Mouse (Mus musculus): ENCODE measurements around the gene Anapc11. TPM values are rescaled to one million over a fixed set of nuclear protein-coding genes. Genes with fewer than 3 reads are reported as not detected.
A peak's percentile ranks its signal among the peaks of the same experiment; 100 is the strongest.

The Anapc11 gene
- polyA plus RNA-seq, 1 experiment from 2014 or later, result 281 TPM

DNA sequence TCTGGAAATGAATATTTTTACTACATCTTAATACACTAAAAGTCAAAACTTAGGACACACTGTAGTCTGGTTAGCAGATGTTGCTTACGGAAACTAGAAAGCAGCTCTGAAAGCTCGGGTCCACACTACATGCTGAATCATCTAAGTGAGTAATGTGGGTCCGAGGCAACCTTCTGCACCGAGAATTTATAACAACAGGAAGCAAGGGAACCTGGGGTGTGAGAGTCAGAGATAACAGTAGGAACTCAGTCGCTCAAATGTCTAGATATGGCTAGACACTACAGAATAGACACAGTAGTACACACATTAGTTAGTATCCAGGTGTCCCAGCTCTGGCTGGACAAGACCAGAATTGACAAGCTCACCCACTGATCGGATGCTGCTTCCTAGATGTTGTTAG is 9.7 kb upstream of the Anapc11 start:
- Histone ChIP-seq H3K36me3 (ENCODE audit: control insufficient read depth, insufficient read depth, low read length) (peaks cover 89% of the 10 kb centered on the region), H3K4me2 (ENCODE audit: low read length) (no peak overlapping the region), H3K4me3 (ENCODE audit: low read depth, low read length) (no peak overlapping the region), H3K4me1 (ENCODE audit: control insufficient read depth, insufficient read depth, low read length) (no peaks in the 10 kb centered on the region), H3K9me3 (replicated peaks; ENCODE audit: control insufficient read depth, low read length) (no peaks in the 10 kb centered on the region), H3K9ac (ENCODE audit: low read length) (no peak overlapping the region), H3K27ac (ENCODE audit: low read depth, low read length) (no peak overlapping the region), H3K27me3 (replicated peaks; ENCODE audit: control insufficient read depth, insufficient read depth, low read length) (no peaks in the 10 kb centered on the region)
- no peak for DNase-seq (ENCODE audit: low spot score)
- 97% methylated on average over 6 of the region's 6 CpGs for WGBS
- ATAC-seq, result no peak

DNA sequence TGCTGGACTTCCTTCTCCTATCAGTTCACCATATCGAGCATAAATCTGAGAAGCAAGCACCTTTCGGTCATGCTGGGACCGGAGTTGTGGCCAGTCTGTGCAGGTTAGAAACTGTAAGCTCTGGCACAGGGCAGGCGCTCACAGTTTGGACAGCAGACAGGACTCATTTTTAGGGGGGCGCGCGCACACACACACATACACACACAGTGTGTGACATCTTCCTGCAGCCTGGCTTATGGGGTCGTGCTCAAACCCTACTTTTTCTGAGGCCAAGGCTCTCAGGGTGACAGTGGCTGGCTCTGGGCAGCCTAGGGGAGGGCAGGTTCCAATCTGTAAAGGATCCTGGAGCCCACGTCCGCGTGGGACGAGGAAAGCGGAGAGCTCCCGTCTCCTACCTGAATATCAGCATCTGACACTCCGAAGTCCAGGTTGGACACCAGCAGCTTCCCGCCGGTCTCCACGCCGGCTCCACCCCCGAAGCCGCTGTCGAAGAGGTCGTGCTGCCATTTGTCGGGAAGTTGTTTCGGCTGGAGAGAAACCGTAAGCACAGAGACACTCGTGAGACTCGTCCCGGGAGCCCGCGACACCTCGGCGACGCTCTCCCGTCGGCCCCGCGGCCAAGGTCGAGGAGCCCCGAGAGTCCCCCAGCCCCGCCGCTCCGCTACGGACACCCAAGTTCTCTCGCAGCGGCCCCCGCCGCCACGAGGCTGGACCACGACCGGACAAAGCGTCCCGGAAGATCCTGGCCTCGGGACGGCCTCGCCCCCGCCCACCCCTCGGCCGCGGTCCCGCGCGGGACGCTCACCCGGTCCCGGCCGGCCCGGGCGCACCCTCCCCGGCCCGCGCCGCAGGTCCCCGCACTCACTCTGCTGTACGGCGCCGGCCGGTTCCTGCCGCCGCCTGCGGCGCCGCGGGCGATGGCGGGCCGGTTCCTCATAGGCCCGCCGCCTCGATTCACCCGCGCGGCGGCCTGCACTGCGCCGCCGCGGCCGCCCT is 683 bp upstream of the Anapc11 start:
- peak overlapping the region; percentile 86 for H3K27ac ChIP-seq (ENCODE audit: low read depth, low read length)
- H3K4me3 ChIP-seq (ENCODE audit: low read depth, low read length), result peak overlapping the region; percentile 97
- H3K4me2 ChIP-seq (ENCODE audit: low read length), result peak overlapping the region; percentile 72
- peak; percentile 65 for ATAC-seq
- H3K36me3 ChIP-seq (ENCODE audit: control insufficient read depth, insufficient read depth, low read length), result peaks cover 58% of the 10 kb centered on the region
- WGBS, result 6% methylated on average over 77 of the region's 99 CpGs
- H3K9ac ChIP-seq (ENCODE audit: low read length), result peak overlapping the region; percentile 98
- no peak for DNase-seq (ENCODE audit: low spot score)
- no peaks in the 10 kb centered on the region for H3K9me3 ChIP-seq (replicated peaks; ENCODE audit: control insufficient read depth, low read length)
- peaks cover 16% of the 10 kb centered on the region for H3K4me1 ChIP-seq (ENCODE audit: control insufficient read depth, insufficient read depth, low read length)
- H3K27me3 ChIP-seq (replicated peaks; ENCODE audit: control insufficient read depth, insufficient read depth, low read length), result no peaks in the 10 kb centered on the region

DNA sequence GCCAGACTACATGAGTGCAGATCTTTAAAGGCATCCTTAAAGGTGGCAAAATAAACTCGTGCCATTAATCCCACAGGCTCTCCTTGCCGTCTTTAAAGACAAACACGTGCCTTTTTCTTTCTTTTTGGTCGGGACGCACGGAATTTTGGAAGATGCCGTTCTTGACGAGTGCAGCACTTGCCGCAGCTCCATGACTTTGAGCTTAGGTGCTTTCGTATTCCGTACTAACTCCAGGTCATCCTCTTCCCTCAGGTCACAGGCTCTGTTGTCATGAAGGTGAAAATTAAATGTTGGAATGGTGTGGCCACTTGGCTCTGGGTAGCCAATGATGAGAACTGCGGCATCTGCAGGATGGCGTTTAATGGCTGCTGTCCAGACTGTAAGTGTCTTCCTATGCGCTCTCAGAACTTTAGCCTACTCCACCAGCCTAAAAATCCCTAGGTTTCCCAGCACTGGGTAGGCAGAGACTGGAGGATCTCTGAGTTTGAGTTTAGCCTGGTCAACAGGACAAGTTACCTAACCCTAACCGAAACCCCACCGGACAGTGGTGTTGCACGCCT is 849 bp downstream of the Anapc11 start:
- ATAC-seq (no peak), DNase-seq (ENCODE audit: low spot score) (no peak)
- no peaks in the 10 kb centered on the region for H3K27me3 ChIP-seq (replicated peaks; ENCODE audit: control insufficient read depth, insufficient read depth, low read length)
- WGBS, result 49% methylated on average over 17 of the region's 17 CpGs
- peak overlapping the region; percentile 87 for H3K4me2 ChIP-seq (ENCODE audit: low read length)
- peaks cover 16% of the 10 kb centered on the region for H3K4me1 ChIP-seq (ENCODE audit: control insufficient read depth, insufficient read depth, low read length)
- peak overlapping the region; percentile 98 for H3K9ac ChIP-seq (ENCODE audit: low read length)
- H3K36me3 ChIP-seq (ENCODE audit: control insufficient read depth, insufficient read depth, low read length), result peaks cover 58% of the 10 kb centered on the region
- peak overlapping the region; percentile 85; the same call in 1 of the 2 replicates for H3K27ac ChIP-seq (ENCODE audit: low read depth, low read length)
- H3K9me3 ChIP-seq (replicated peaks; ENCODE audit: control insufficient read depth, low read length), result no peaks in the 10 kb centered on the region
- H3K4me3 ChIP-seq (ENCODE audit: low read depth, low read length), result peak overlapping the region; percentile 97

GRCm38 (mm10) chr11:120600716-120601115 is 2.5 kb downstream of the Anapc11 start:
- no peak for DNase-seq (ENCODE audit: low spot score)
- Histone ChIP-seq H3K4me3 (ENCODE audit: low read depth, low read length) (no peak overlapping the region), H3K9me3 (replicated peaks; ENCODE audit: control insufficient read depth, low read length) (no peaks in the 10 kb centered on the region), H3K36me3 (ENCODE audit: control insufficient read depth, insufficient read depth, low read length) (peaks cover 60% of the 10 kb centered on the region), H3K27ac (ENCODE audit: low read depth, low read length) (no peak overlapping the region), H3K4me2 (ENCODE audit: low read length) (no peak overlapping the region), H3K4me1 (ENCODE audit: control insufficient read depth, insufficient read depth, low read length) (peaks cover 16% of the 10 kb centered on the region), H3K9ac (ENCODE audit: low read length) (no peak overlapping the region), H3K27me3 (replicated peaks; ENCODE audit: control insufficient read depth, insufficient read depth, low read length) (no peaks in the 10 kb centered on the region)
- 99% methylated on average over 3 of the region's 3 CpGs for WGBS
- ATAC-seq, result no peak

DNA sequence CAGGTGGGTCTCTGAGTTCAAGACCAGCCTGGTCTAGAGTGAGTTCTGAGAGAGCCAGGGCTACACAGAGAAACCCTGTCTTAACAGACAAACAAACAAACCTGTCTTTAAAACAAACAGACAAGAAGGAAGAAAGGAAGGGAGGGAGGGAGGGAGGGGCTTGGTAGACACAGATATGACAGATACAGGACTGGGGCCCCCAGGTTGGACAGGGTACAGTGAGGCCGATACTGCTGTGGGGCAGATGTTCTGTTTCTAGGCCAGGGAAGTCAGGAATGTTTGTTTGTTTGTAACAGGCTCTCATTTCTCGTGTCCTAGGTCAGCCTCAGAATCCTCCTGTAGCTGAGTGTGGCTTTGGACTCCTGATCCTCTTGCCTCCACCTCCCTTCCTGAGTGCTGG is 5.3 kb downstream of the Anapc11 start:
- H3K36me3 ChIP-seq (ENCODE audit: control insufficient read depth, insufficient read depth, low read length), result peaks cover 58% of the 10 kb centered on the region

GRCm38 (mm10) chr11:120605667-120606066 is 7.4 kb downstream of the Anapc11 start:
- H3K4me1 ChIP-seq (ENCODE audit: control insufficient read depth, insufficient read depth, low read length), result peaks cover 4% of the 10 kb centered on the region; the same call in 1 of the 2 replicates
- DNase-seq (ENCODE audit: low spot score) (no peak), ATAC-seq (no peak)
- no peaks in the 10 kb centered on the region for H3K9me3 ChIP-seq (replicated peaks; ENCODE audit: control insufficient read depth, low read length)
- no peak overlapping the region for H3K4me3 ChIP-seq (ENCODE audit: low read depth, low read length)
- 0 out of 2 replicates have a peak, but pooled peaks cover 9% of the 10 kb centered on the region for H3K27me3 ChIP-seq (replicated peaks; ENCODE audit: control insufficient read depth, insufficient read depth, low read length)
- no peak overlapping the region for H3K4me2 ChIP-seq (ENCODE audit: low read length)
- no peak overlapping the region for H3K27ac ChIP-seq (ENCODE audit: low read depth, low read length)
- peaks cover 67% of the 10 kb centered on the region for H3K36me3 ChIP-seq (ENCODE audit: control insufficient read depth, insufficient read depth, low read length)
- H3K9ac ChIP-seq (ENCODE audit: low read length), result no peak overlapping the region
- 90% methylated on average over 7 of the region's 7 CpGs for WGBS

More for the DNA sequence above, 5.3 kb downstream of the Anapc11 start:
- 0 out of 2 replicates have a peak, but pooled peaks cover 2% of the 10 kb centered on the region for H3K27me3 ChIP-seq (replicated peaks; ENCODE audit: control insufficient read depth, insufficient read depth, low read length)
- H3K4me1 ChIP-seq (ENCODE audit: control insufficient read depth, insufficient read depth, low read length), result peaks cover 13% of the 10 kb centered on the region; the same call in 1 of the 2 replicates
- H3K27ac ChIP-seq (ENCODE audit: low read depth, low read length), result no peak overlapping the region
- ATAC-seq (no peak), DNase-seq (ENCODE audit: low spot score) (no peak)
- H3K4me2 ChIP-seq (ENCODE audit: low read length), result no peak overlapping the region
- H3K4me3 ChIP-seq (ENCODE audit: low read depth, low read length), result no peak overlapping the region
- 88% methylated on average over 2 of the region's 2 CpGs for WGBS
- no peak overlapping the region for H3K9ac ChIP-seq (ENCODE audit: low read length)
- H3K9me3 ChIP-seq (replicated peaks; ENCODE audit: control insufficient read depth, low read length), result no peaks in the 10 kb centered on the region

DNA sequence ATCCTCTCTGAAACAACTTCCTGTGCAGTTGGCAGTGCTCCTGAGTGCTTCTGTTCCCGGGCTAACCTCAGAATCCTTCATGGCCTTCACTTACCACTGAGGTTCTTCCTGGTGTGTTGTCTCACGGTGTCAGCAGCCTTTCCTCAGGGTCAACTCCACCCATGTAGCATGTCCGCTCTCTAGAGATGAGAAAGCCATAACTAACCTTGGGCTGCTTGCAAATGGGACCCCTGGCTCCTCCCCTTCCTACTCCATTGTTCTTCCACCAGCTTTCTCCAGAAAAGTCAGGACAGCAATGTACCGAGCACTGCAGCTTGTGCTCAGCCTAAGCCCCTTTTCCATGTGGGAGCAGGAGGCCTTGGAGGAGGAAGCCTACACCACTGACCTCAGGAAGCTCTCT is 8.5 kb downstream of the Anapc11 start:
- Histone ChIP-seq H3K9me3 (replicated peaks; ENCODE audit: control insufficient read depth, low read length) (no peaks in the 10 kb centered on the region), H3K4me3 (ENCODE audit: low read depth, low read length) (no peak overlapping the region), H3K4me1 (ENCODE audit: control insufficient read depth, insufficient read depth, low read length) (peaks cover 4% of the 10 kb centered on the region; the same call in 1 of the 2 replicates), H3K4me2 (ENCODE audit: low read length) (no peak overlapping the region), H3K27me3 (replicated peaks; ENCODE audit: control insufficient read depth, insufficient read depth, low read length) (0 out of 2 replicates have a peak, but pooled peaks cover 9% of the 10 kb centered on the region), H3K36me3 (ENCODE audit: control insufficient read depth, insufficient read depth, low read length) (peaks cover 73% of the 10 kb centered on the region), H3K27ac (ENCODE audit: low read depth, low read length) (no peak overlapping the region), H3K9ac (ENCODE audit: low read length) (no peak overlapping the region)
- no peak for DNase-seq (ENCODE audit: low spot score)
- 77% methylated on average over 4 of the region's 4 CpGs for WGBS
- ATAC-seq, result no peak

GRCm38 (mm10) chr11:120608241-120609034 is 10.2 kb downstream of the Anapc11 start, which contains the start of gene Npb:
Gene Npb (plus strand): TSS chr11:120608477.
- Histone ChIP-seq H3K27me3 (replicated peaks; ENCODE audit: control insufficient read depth, insufficient read depth, low read length) (0 out of 2 replicates have a peak, but pooled peaks cover 9% of the 10 kb centered on the region), H3K27ac (ENCODE audit: low read depth, low read length) (no peak within 1 kb of the TSS), H3K9ac (ENCODE audit: low read length) (peak within 1 kb of the TSS; percentile 37), H3K9me3 (replicated peaks; ENCODE audit: control insufficient read depth, low read length) (no peaks in the 10 kb centered on the region), H3K36me3 (ENCODE audit: control insufficient read depth, insufficient read depth, low read length) (peaks cover 76% of the 10 kb centered on the region), H3K4me1 (ENCODE audit: control insufficient read depth, insufficient read depth, low read length) (peaks cover 4% of the 10 kb centered on the region; the same call in 1 of the 2 replicates), H3K4me3 (ENCODE audit: low read depth, low read length) (0 out of 2 replicates have a peak within 1 kb of the TSS, but pooled peaks have one; percentile 9), H3K4me2 (ENCODE audit: low read length) (peak within 1 kb of the TSS; percentile 35)
- WGBS, result 8% methylated on average over 45 of the region's 45 CpGs
- no peak for ATAC-seq
- DNase-seq (ENCODE audit: low spot score), result no peak
